Mouse (Mus musculus): Measurements from ENCODE around the gene Fgf16. TPM values are rescaled to one million over a fixed set of nuclear protein-coding genes. Genes with fewer than 3 reads are reported as not detected.

Gene Fgf16
- polyA plus RNA-seq, 1 experiment from 2014 or later: 0.11 TPM

DNA sequence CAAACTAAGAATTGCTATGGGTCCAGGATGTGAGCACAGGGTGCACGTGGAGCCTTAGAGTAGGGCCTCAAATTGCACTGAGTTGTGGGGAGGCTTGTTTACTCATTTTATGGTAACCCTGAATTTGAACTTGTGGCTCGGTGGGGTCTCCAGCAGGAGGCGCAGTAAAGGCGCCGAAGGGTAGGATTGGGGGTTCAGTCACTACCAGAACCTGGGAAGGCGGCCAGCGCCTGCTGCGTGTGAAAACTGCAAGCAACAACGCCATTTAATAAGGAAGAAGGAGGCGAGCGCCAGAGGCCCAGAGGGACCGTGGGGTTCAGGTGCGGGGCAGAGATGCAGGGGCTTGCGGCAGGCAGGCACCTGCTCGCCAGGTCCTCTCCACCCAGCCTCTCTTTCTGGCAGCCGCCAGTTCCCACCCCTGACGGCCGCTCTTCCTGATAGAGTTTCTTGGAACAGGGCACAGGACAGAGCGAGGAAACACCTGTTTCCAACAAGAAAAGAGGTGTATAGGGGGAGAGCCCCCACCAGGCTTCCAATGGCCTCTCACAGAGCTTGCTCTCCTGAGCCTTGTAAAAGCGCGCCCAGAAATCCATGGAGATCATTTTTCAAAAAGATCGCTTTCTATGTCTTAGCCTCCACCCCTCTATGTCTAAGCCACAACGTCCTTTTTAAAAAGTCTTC, 1.1 kb upstream of the Fgf16 start:
- H3K9ac ChIP-seq (ENCODE audit: low read depth, low read length): no peak overlapping the region
- peaks cover 6% of the 10 kb centered on the region; the same call in 1 of the 2 replicates for H3K27me3 ChIP-seq (ENCODE audit: insufficient read depth, low read length)
- DNase-seq (ENCODE audit: low spot score): no peak
- peak overlapping the region; percentile 37 for H3K4me3 ChIP-seq (replicated peaks; ENCODE audit: low read depth, low read length)
- H3K4me1 ChIP-seq (replicated peaks; ENCODE audit: insufficient read depth, low read length): 0 out of 2 replicates have a peak, but pooled peaks cover 4% of the 10 kb centered on the region
- no peaks in the 10 kb centered on the region for H3K36me3 ChIP-seq (ENCODE audit: insufficient read depth, low read length)
- no peak; the same call in 1 of the 2 replicates for TF ChIP-seq CTCF (IDR thresholded peaks at IDR 0.05; ENCODE audit: low read depth)
- no peak for ATAC-seq (replicated peaks; ENCODE audit: low FRiP score, low read depth)
- WGBS: 21% methylated on average over 23 of the region's 23 CpGs
- H3K27ac ChIP-seq: no peak overlapping the region
- peak overlapping the region; percentile 65 for H3K4me2 ChIP-seq (ENCODE audit: low read length)
- H3K9me3 ChIP-seq (replicated peaks; ENCODE audit: low read length): no peaks in the 10 kb centered on the region

GRCm38 (mm10) chrX:105763612-105764011, 467 bp upstream of the Fgf16 start:
- no peak; the same call in 1 of the 2 replicates for ATAC-seq (replicated peaks; ENCODE audit: low FRiP score, low read depth)
- peak overlapping the region; percentile 37 for H3K4me3 ChIP-seq (replicated peaks; ENCODE audit: low read depth, low read length)

DNA sequence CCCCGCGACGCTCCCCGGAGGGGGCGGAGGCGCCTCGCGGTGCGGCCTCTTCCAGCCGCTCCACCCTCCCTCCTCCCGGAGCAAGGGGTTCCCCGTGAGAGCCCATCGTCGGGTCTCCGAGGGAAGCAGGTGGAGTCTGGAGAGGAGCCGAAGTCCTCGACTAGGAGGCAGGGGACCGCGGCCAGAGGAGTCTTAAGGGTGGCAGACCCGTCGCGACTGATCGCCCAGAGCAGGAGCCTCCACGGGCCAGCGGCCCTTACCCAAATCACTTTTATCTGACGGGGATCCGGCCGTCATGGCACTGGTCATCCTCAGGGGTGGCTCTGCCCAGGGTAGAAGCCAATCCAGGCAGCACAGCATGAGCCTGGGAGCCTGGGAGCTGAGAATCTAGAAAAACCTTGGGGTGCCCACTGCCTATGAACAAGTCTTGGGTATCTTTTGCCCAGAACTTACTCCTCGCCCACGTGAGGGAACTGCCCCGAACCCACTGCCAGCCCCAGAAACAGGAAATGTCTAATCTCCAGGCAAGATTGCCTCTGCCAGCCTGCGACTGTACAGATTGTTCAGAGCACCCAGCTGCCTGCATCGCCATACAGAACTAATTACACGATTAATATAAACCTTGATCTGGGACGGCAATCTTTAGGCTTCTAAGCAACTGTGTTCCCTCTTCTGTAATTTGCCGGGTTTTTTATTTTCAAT, 1.1 kb downstream of the Fgf16 start:
- no peak for TF ChIP-seq CTCF (IDR thresholded peaks at IDR 0.05; ENCODE audit: low read depth)
- peaks cover 6% of the 10 kb centered on the region; the same call in 1 of the 2 replicates for H3K27me3 ChIP-seq (ENCODE audit: insufficient read depth, low read length)
- 30% methylated on average over 33 of the region's 36 CpGs for WGBS
- peak overlapping the region; percentile 37; the same call in 1 of the 2 replicates for H3K4me3 ChIP-seq (replicated peaks; ENCODE audit: low read depth, low read length)
- H3K9me3 ChIP-seq (replicated peaks; ENCODE audit: low read length): no peaks in the 10 kb centered on the region
- 0 out of 2 replicates have a peak, but pooled peaks cover 4% of the 10 kb centered on the region for H3K4me1 ChIP-seq (replicated peaks; ENCODE audit: insufficient read depth, low read length)
- H3K36me3 ChIP-seq (ENCODE audit: insufficient read depth, low read length): no peaks in the 10 kb centered on the region
- DNase-seq (ENCODE audit: low spot score) (no peak), ATAC-seq (replicated peaks; ENCODE audit: low FRiP score, low read depth) (peak; percentile 17; the same call in 1 of the 2 replicates)
- H3K27ac ChIP-seq: no peak overlapping the region
- no peak overlapping the region for H3K9ac ChIP-seq (ENCODE audit: low read depth, low read length)
- peak overlapping the region; percentile 65 for H3K4me2 ChIP-seq (ENCODE audit: low read length)

More at GRCm38 (mm10) chrX:105763612-105764011, 467 bp upstream of the Fgf16 start:
- no peak for TF ChIP-seq CTCF (IDR thresholded peaks at IDR 0.05; ENCODE audit: low read depth)
- H3K36me3 ChIP-seq (ENCODE audit: insufficient read depth, low read length): no peaks in the 10 kb centered on the region
- DNase-seq (ENCODE audit: low spot score): no peak
- H3K9me3 ChIP-seq (replicated peaks; ENCODE audit: low read length): no peaks in the 10 kb centered on the region
- H3K9ac ChIP-seq (ENCODE audit: low read depth, low read length): no peak overlapping the region
- H3K27ac ChIP-seq: no peak overlapping the region
- peaks cover 6% of the 10 kb centered on the region; the same call in 1 of the 2 replicates for H3K27me3 ChIP-seq (ENCODE audit: insufficient read depth, low read length)
- WGBS: 14% methylated on average over 20 of the region's 20 CpGs
- 0 out of 2 replicates have a peak, but pooled peaks cover 4% of the 10 kb centered on the region for H3K4me1 ChIP-seq (replicated peaks; ENCODE audit: insufficient read depth, low read length)
- H3K4me2 ChIP-seq (ENCODE audit: low read length): peak overlapping the region; percentile 65

GRCm38 (mm10) chrX:105766013-105766412, 1.9 kb downstream of the Fgf16 start:
- 58% methylated on average over 6 of the region's 6 CpGs for WGBS
- no peak for ATAC-seq (replicated peaks; ENCODE audit: low FRiP score, low read depth)

GRCm38 (mm10) chrX:105767177-105767764, 3.2 kb downstream of the Fgf16 start:
- Histone ChIP-seq H3K4me3 (replicated peaks; ENCODE audit: low read depth, low read length) (no peak overlapping the region), H3K9me3 (replicated peaks; ENCODE audit: low read length) (no peaks in the 10 kb centered on the region), H3K27me3 (ENCODE audit: insufficient read depth, low read length) (peaks cover 6% of the 10 kb centered on the region; the same call in 1 of the 2 replicates), H3K9ac (ENCODE audit: low read depth, low read length) (no peak overlapping the region), H3K4me1 (replicated peaks; ENCODE audit: insufficient read depth, low read length) (0 out of 2 replicates have a peak, but pooled peaks cover 4% of the 10 kb centered on the region), H3K4me2 (ENCODE audit: low read length) (no peak overlapping the region), H3K36me3 (ENCODE audit: insufficient read depth, low read length) (no peaks in the 10 kb centered on the region), H3K27ac (no peak overlapping the region)
- ATAC-seq (replicated peaks; ENCODE audit: low FRiP score, low read depth) (no peak), DNase-seq (ENCODE audit: low spot score) (no peak)
- no peak for TF ChIP-seq CTCF (IDR thresholded peaks at IDR 0.05; ENCODE audit: low read depth)
- 43% methylated on average over 8 of the region's 9 CpGs for WGBS

More at GRCm38 (mm10) chrX:105766013-105766412, 1.9 kb downstream of the Fgf16 start:
- no peak overlapping the region for H3K27ac ChIP-seq
- no peak overlapping the region for H3K9ac ChIP-seq (ENCODE audit: low read depth, low read length)
- H3K36me3 ChIP-seq (ENCODE audit: insufficient read depth, low read length): no peaks in the 10 kb centered on the region
- H3K4me1 ChIP-seq (replicated peaks; ENCODE audit: insufficient read depth, low read length): 0 out of 2 replicates have a peak, but pooled peaks cover 4% of the 10 kb centered on the region
- H3K9me3 ChIP-seq (replicated peaks; ENCODE audit: low read length): no peaks in the 10 kb centered on the region
- H3K27me3 ChIP-seq (ENCODE audit: insufficient read depth, low read length): peaks cover 6% of the 10 kb centered on the region; the same call in 1 of the 2 replicates
- no peak overlapping the region for H3K4me2 ChIP-seq (ENCODE audit: low read length)
- no peak for DNase-seq (ENCODE audit: low spot score)
- TF ChIP-seq CTCF (IDR thresholded peaks at IDR 0.05; ENCODE audit: low read depth): no peak
- H3K4me3 ChIP-seq (replicated peaks; ENCODE audit: low read depth, low read length): no peak overlapping the region

GRCm38 (mm10) chrX:105767932-105768331, 3.9 kb downstream of the Fgf16 start:
- no peak overlapping the region for H3K4me2 ChIP-seq (ENCODE audit: low read length)
- 0 out of 2 replicates have a peak, but pooled peaks cover 4% of the 10 kb centered on the region for H3K4me1 ChIP-seq (replicated peaks; ENCODE audit: insufficient read depth, low read length)
- peaks cover 6% of the 10 kb centered on the region; the same call in 1 of the 2 replicates for H3K27me3 ChIP-seq (ENCODE audit: insufficient read depth, low read length)
- H3K27ac ChIP-seq: no peak overlapping the region
- H3K9ac ChIP-seq (ENCODE audit: low read depth, low read length): no peak overlapping the region
- no peak for ATAC-seq (replicated peaks; ENCODE audit: low FRiP score, low read depth)
- H3K4me3 ChIP-seq (replicated peaks; ENCODE audit: low read depth, low read length): no peak overlapping the region
- no peak for DNase-seq (ENCODE audit: low spot score)
- no peaks in the 10 kb centered on the region for H3K9me3 ChIP-seq (replicated peaks; ENCODE audit: low read length)
- 87% methylated on average over 3 of the region's 3 CpGs for whole genome bisulfite sequencing
- H3K36me3 ChIP-seq (ENCODE audit: insufficient read depth, low read length): no peaks in the 10 kb centered on the region
- no peak for TF ChIP-seq CTCF (IDR thresholded peaks at IDR 0.05; ENCODE audit: low read depth)
